ENCODE assay signal across 22 mouse cellular contexts in genomic region chr10:75070281-75070976, GRCm38 (mm10). TPM values are rescaled to one million over a fixed set of nuclear protein-coding genes. Genes with fewer than 3 reads are reported as not detected.
DNase-seq lines count a peak whose midpoint lies in the region; ATAC-seq and TF ChIP-seq lines count a peak whose summit lies in the region.
"Had no signal": no experiment of that assay in that cellular context is flagged by ENCODE, and none has a peak within 500 bp of the region (broad histone marks: within the 10 kb centered on the region; RNA-seq: fewer than 3 reads in every experiment).

No protein-coding gene starts in this region.

- no peak for DNase-seq in heart, embryonic 10.5 days (ENCODE audit: low spot score)
- DNase-seq in heart, adult 18-20 months, result no peak
- DNase-seq in liver, postnatal 0 days, result no peak
- no peak for DNase-seq in liver, embryonic 11.5 days (ENCODE audit: low spot score)
- no peak for DNase-seq in CH12.LX (ENCODE audit: extremely low read depth)
- DNase-seq in thymus, postnatal 0 days (ENCODE audit: low spot score), result no peak
- DNase-seq: B cell, adult 2 months; cerebellum, adult 8-10 months; lung, adult 2 months; thymus, postnatal 36 days had no signal

- peak overlapping the region; percentile 49; the same call in 1 of the 2 replicates for H3K27ac ChIP-seq in heart, embryonic 10.5 days
- H3K27ac ChIP-seq in liver, postnatal 0 days (ENCODE audit: low read depth), result peak overlapping the region; percentile 3; the same call in 1 of the 2 replicates
- no peak overlapping the region for H3K27ac ChIP-seq in liver, embryonic 11.5 days (ENCODE audit: low read depth, low read length)
- H3K27ac ChIP-seq in CH12.LX (ENCODE audit: insufficient read depth, low read depth), result no peak overlapping the region
- H3K27ac ChIP-seq: embryonic facial prominence, embryonic 15.5 days; forebrain, embryonic 12.5 days; hindbrain, embryonic 13.5 days; intestine, embryonic 15.5 days; limb, embryonic 13.5 days; neural tube, embryonic 15.5 days had no signal

- no peaks in the 10 kb centered on the region for H3K9me3 ChIP-seq in heart, embryonic 10.5 days
- no peaks in the 10 kb centered on the region for H3K9me3 ChIP-seq in liver, postnatal 0 days (ENCODE audit: low read length)
- no peaks in the 10 kb centered on the region for H3K9me3 ChIP-seq in liver, embryonic 11.5 days (ENCODE audit: control insufficient read depth, low read length)
- no peaks in the 10 kb centered on the region for H3K9me3 ChIP-seq in CH12.LX (replicated peaks; ENCODE audit: low read length)
- H3K9me3 ChIP-seq: embryonic facial prominence, embryonic 15.5 days; forebrain, embryonic 12.5 days; hindbrain, embryonic 13.5 days; intestine, embryonic 15.5 days; limb, embryonic 13.5 days; neural tube, embryonic 15.5 days had no signal

- H3K27me3 ChIP-seq in heart, embryonic 10.5 days (ENCODE audit: insufficient read depth, poor library complexity, severe bottlenecking), result 0 out of 2 replicates have a peak, but pooled peaks cover 3% of the 10 kb centered on the region
- H3K27me3 ChIP-seq in liver, postnatal 0 days (ENCODE audit: insufficient read depth, low read length), result no peaks in the 10 kb centered on the region
- H3K27me3 ChIP-seq in liver, embryonic 11.5 days (replicated peaks; ENCODE audit: control insufficient read depth, insufficient read depth, low read length), result no peaks in the 10 kb centered on the region
- H3K27me3 ChIP-seq in CH12.LX (replicated peaks), result no peaks in the 10 kb centered on the region
- H3K27me3 ChIP-seq: embryonic facial prominence, embryonic 15.5 days; forebrain, embryonic 12.5 days; hindbrain, embryonic 13.5 days; intestine, embryonic 15.5 days; limb, embryonic 13.5 days; neural tube, embryonic 15.5 days had no signal

- dilution Hi-C loops in CH12.LX (cut with MboI; ENCODE audit: extremely low pct_ligation_motif_present, extremely low pct_unique_long_range_greater_than_20kb, low sequenced_read_pairs), result no loop called here

- H3K36me3 ChIP-seq in heart, embryonic 10.5 days, result 0 out of 2 replicates have a peak, but pooled peaks cover 9% of the 10 kb centered on the region
- H3K36me3 ChIP-seq in liver, postnatal 0 days (replicated peaks; ENCODE audit: insufficient read depth, low read length), result no peaks in the 10 kb centered on the region; the same call in 1 of the 2 replicates
- H3K36me3 ChIP-seq in liver, embryonic 11.5 days (ENCODE audit: control insufficient read depth, insufficient read depth, low read length), result no peaks in the 10 kb centered on the region
- H3K36me3 ChIP-seq in CH12.LX (replicated peaks in 1 of 2; ENCODE audit: control insufficient read depth in 1 of 2, insufficient read depth in 1 of 2, low read length in 1 of 2), result peaks cover 10 to 67% of the 10 kb centered on the region in 2 experiments
- H3K36me3 ChIP-seq: hindbrain, embryonic 13.5 days; intestine, embryonic 15.5 days; neural tube, embryonic 15.5 days had no signal

- no peak overlapping the region for H3K4me3 ChIP-seq in heart, embryonic 10.5 days
- no peak overlapping the region for H3K4me3 ChIP-seq in liver, postnatal 0 days (ENCODE audit: low read depth, low read length)
- H3K4me3 ChIP-seq in liver, embryonic 11.5 days (ENCODE audit: low read depth, low read length), result no peak overlapping the region
- H3K4me3 ChIP-seq in CH12.LX (replicated peaks in 1 of 3; ENCODE audit: low read depth in 2 of 3, low read length in 2 of 3, poor library complexity in 1 of 3), result no peak overlapping the region
- H3K4me3 ChIP-seq: embryonic facial prominence, embryonic 15.5 days; forebrain, embryonic 12.5 days; hindbrain, embryonic 13.5 days; intestine, embryonic 15.5 days; layer of hippocampus, adult 2 months; limb, embryonic 13.5 days; neural tube, embryonic 15.5 days had no signal

- WGBS in heart, embryonic 10.5 days, result 48% methylated on average over 11 of the region's 11 CpGs
- WGBS in liver, postnatal 0 days (ENCODE audit: insufficient replicate concordance), result 33% methylated on average over 11 of the region's 11 CpGs
- 38% methylated on average over 11 of the region's 11 CpGs for WGBS in liver, embryonic 11.5 days

- no peak for TF ChIP-seq RAD21 in CH12.LX (IDR thresholded peaks at IDR 0.05; ENCODE audit: low read depth, low read length)

- TF ChIP-seq POLR2A in CH12.LX (IDR thresholded peaks at IDR 0.05; ENCODE audit: low read depth, low read length), result no peak

- no peak overlapping the region for H3K9ac ChIP-seq in liver, postnatal 0 days (replicated peaks)
- no peak overlapping the region for H3K9ac ChIP-seq in liver, embryonic 11.5 days (ENCODE audit: low read depth, low read length)
- H3K9ac ChIP-seq in CH12.LX (ENCODE audit: insufficient read depth, low read depth), result no peak overlapping the region
- H3K9ac ChIP-seq: embryonic facial prominence, embryonic 15.5 days; forebrain, embryonic 12.5 days; hindbrain, embryonic 13.5 days; intestine, embryonic 15.5 days; limb, embryonic 13.5 days; neural tube, embryonic 15.5 days had no signal

- peaks cover 47% of the 10 kb centered on the region for H3K4me1 ChIP-seq in heart, embryonic 10.5 days
- H3K4me1 ChIP-seq in liver, postnatal 0 days (ENCODE audit: insufficient read depth), result peaks cover 38% of the 10 kb centered on the region
- H3K4me1 ChIP-seq in liver, embryonic 11.5 days (replicated peaks; ENCODE audit: control insufficient read depth, insufficient read depth, low read length), result peaks cover 21% of the 10 kb centered on the region
- H3K4me1 ChIP-seq in CH12.LX (ENCODE audit: control insufficient read depth in 1 of 2, insufficient read depth in 2 of 2), result peaks cover 9 to 68% of the 10 kb centered on the region in 2 experiments

- TF ChIP-seq EP300 in liver, postnatal 0 days (IDR thresholded peaks at IDR 0.05; ENCODE audit: low read depth), result no peak
- TF ChIP-seq EP300 in CH12.LX (IDR thresholded peaks at IDR 0.05; ENCODE audit: low read length), result peak; percentile 40

- in situ Hi-C loops in CH12.LX (cut with MboI; ENCODE audit: low pct_ligation_motif_present, low pct_unique_long_range_greater_than_20kb, low sequenced_read_pairs), result no loop called here

- peaks cover 25% of the 10 kb centered on the region for H3K79me2 ChIP-seq in CH12.LX (replicated peaks; ENCODE audit: control insufficient read depth, extremely low read depth, insufficient read depth, poor library complexity, severe bottlenecking)

- no peak overlapping the region for H3K4me2 ChIP-seq in liver, postnatal 0 days (ENCODE audit: low read depth, low read length)
- H3K4me2 ChIP-seq in liver, embryonic 11.5 days, result no peak overlapping the region; the same call in 1 of the 2 replicates
- H3K4me2 ChIP-seq in CH12.LX (ENCODE audit: insufficient read depth, low read depth, poor library complexity, severe bottlenecking), result no peak overlapping the region
- H3K4me2 ChIP-seq: embryonic facial prominence, embryonic 15.5 days; forebrain, embryonic 12.5 days; hindbrain, embryonic 13.5 days; intestine, embryonic 15.5 days; limb, embryonic 13.5 days; neural tube, embryonic 15.5 days had no signal

- no peak for ATAC-seq in liver, postnatal 0 days
- ATAC-seq in liver, embryonic 11.5 days (replicated peaks; ENCODE audit: low FRiP score), result no peak
- peak; percentile 54 for ATAC-seq in common myeloid progenitor, adult 5-6 weeks (replicated peaks; ENCODE audit: low read depth, poor library complexity, severe bottlenecking)
- no peak for ATAC-seq in frontal cortex, adult (ENCODE audit: low TSS enrichment)
- ATAC-seq: intestine, embryonic 15.5 days had no signal

- no peak for TF ChIP-seq CTCF in liver, postnatal 0 days (IDR thresholded peaks at IDR 0.05; ENCODE audit: low read depth)
- TF ChIP-seq CTCF in CH12.LX (conservative IDR thresholded peaks at IDR 0.05 in 1 of 2, IDR thresholded peaks at IDR 0.05 in 1 of 2; ENCODE audit: low read depth in 2 of 2, low read length in 2 of 2), result no peak

TF ChIP-seq in CH12.LX, 34 proteins besides CTCF, POLR2A, EP300 and RAD21 (continues in another document):
- TF ChIP-seq JUN (IDR thresholded peaks at IDR 0.05; ENCODE audit: insufficient read depth, low read depth, low read length) (peak; percentile 6; the same call in 1 of the 2 replicates), POLR2AphosphoS2 (IDR thresholded peaks at IDR 0.05; ENCODE audit: low read depth, low read length) (no peak), BHLHE40 (IDR thresholded peaks at IDR 0.05; ENCODE audit: low read depth, low read length) (0 out of 2 replicates have a peak, but pooled peaks have one; percentile 23)

RNA-seq across cellular contexts. Expression of gene Bcr, which starts 10.0 kb away (rescaled TPM):
- 26.6 and 41.3 TPM in 2 replicates for polyA plus RNA-seq in heart, embryonic 10.5 days (2016; fragmentation: Nextera tagmentation; extraction: Ambion mirVana)
- 10 to 100 TPM in 1 of 2 experiments, 1 to 10 TPM in 1; 8.7 to 10.7 TPM for total RNA-seq in heart, adult 18-20 months (2021)
- polyA plus RNA-seq in liver, postnatal 0 days (2015; fragmentation: Nextera tagmentation; extraction: Ambion mirVana), result 3.4 and 3.6 TPM in 2 replicates
- polyA plus RNA-seq in liver, embryonic 11.5 days (2014; fragmentation: Nextera tagmentation; extraction: Ambion mirVana), result 4.2 and 6.8 TPM in 2 replicates
- total RNA-seq in CH12.LX (2012; rRNA removed) (18.2 and 22.1 TPM in 2 replicates), CH12.LX (2014; rRNA removed) (4.0 and 4.3 TPM in 2 replicates)
- 18.6 and 20.0 TPM in 2 replicates for polyA plus RNA-seq in CH12.LX (2012; ENCODE audit: insufficient read length, low read depth)
- total RNA-seq in common myeloid progenitor, adult 5-6 weeks (2017), result 17.5 and 33.8 TPM in 2 replicates
- 4.0 and 5.6 TPM in 2 replicates for polyA plus RNA-seq in thymus, postnatal 0 days (2015; fragmentation: Nextera tagmentation; extraction: Ambion mirVana)

RNA-seq across cellular contexts. Expression of gene Rab36, which starts 33.6 kb away (rescaled TPM):
- 5.8 and 8.6 TPM in 2 replicates for polyA plus RNA-seq in heart, embryonic 10.5 days (2016; fragmentation: Nextera tagmentation; extraction: Ambion mirVana)
- total RNA-seq in heart, adult 18-20 months (2021), result under 1 TPM; 0.57 to 0.75 TPM
- 1.7 TPM in 2 replicates for polyA plus RNA-seq in liver, postnatal 0 days (2015; fragmentation: Nextera tagmentation; extraction: Ambion mirVana)
- 6.5 and 7.8 TPM in 2 replicates for polyA plus RNA-seq in liver, embryonic 11.5 days (2014; fragmentation: Nextera tagmentation; extraction: Ambion mirVana)
- total RNA-seq in CH12.LX (2012; rRNA removed) (0.59 and 0.67 TPM in 2 replicates), CH12.LX (2014; rRNA removed) (0.07 and 0.34 TPM in 2 replicates)
- polyA plus RNA-seq in CH12.LX (2012; ENCODE audit: insufficient read length, low read depth), result 1.2 and 1.5 TPM in 2 replicates
- 0.23 and 0.63 TPM in 2 replicates for total RNA-seq in common myeloid progenitor, adult 5-6 weeks (2017)
- 0.77 and 1.2 TPM in 2 replicates for polyA plus RNA-seq in thymus, postnatal 0 days (2015; fragmentation: Nextera tagmentation; extraction: Ambion mirVana)

RNA-seq across cellular contexts. Expression of gene Rsph14, which starts 38.0 kb away (rescaled TPM):
- not detected in 2 replicates for polyA plus RNA-seq in heart, embryonic 10.5 days (2016; fragmentation: Nextera tagmentation; extraction: Ambion mirVana)
- not detected for total RNA-seq in heart, adult 18-20 months (2021)
- polyA plus RNA-seq in liver, postnatal 0 days (2015; fragmentation: Nextera tagmentation; extraction: Ambion mirVana), result 0.20 TPM in 1 of 2 replicates, not detected in the other
- not detected in 2 replicates for polyA plus RNA-seq in liver, embryonic 11.5 days (2014; fragmentation: Nextera tagmentation; extraction: Ambion mirVana)
- total RNA-seq in CH12.LX (2012; rRNA removed) (0.13 TPM in 1 of 2 replicates, not detected in the other), CH12.LX (2014; rRNA removed) (not detected in 2 replicates)
- polyA plus RNA-seq in CH12.LX (2012; ENCODE audit: insufficient read length, low read depth), result not detected in 2 replicates
- total RNA-seq in common myeloid progenitor, adult 5-6 weeks (2017), result not detected in 2 replicates
- polyA plus RNA-seq in thymus, postnatal 0 days (2015; fragmentation: Nextera tagmentation; extraction: Ambion mirVana), result 0.39 and 0.55 TPM in 2 replicates
- total RNA-seq: gastrocnemius, postnatal 4 days had no signal
- polyA plus RNA-seq: intestine, embryonic 15.5 days; kidney, embryonic 16.5 days; limb, embryonic 13.5 days; stomach, embryonic 14.5 days had no signal

Comparison
In these comparisons a context has a peak if more than half of its experiments do, and no peak if none do; other contexts are left out.
1. H3K27ac ChIP-seq: peak in heart, embryonic 10.5 days (single experiment) and liver, postnatal 0 days (single experiment); none in liver, embryonic 11.5 days (single experiment) and CH12.LX (single experiment).